8 mouse cellular contexts compared by ENCODE assay signal in the genomic region with DNA sequence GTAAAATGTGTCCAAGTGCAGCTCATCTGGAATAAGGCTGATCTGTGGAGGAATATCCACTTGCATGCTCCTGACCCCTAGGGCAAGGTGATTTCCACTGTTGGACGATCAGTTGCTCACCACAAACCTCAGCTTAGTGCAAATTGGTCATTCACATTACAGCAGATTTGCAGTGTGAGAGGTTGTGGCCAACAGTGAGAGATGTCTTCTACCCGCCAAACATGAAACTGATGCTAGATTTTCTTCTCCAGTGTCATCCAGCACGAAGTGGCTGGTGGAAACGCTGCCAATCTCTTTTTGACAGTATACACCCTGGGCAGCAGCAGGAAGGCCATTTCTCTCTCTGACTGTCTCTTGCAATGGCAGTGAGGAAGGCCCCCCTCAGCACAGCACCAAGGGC. TPM values are rescaled to one million over a fixed set of nuclear protein-coding genes. Genes with fewer than 3 reads are reported as not detected.
A peak's percentile ranks its signal among the peaks of the same experiment; 100 is the strongest.
DNase-seq lines count a peak whose midpoint lies in the region; ATAC-seq lines count a peak whose summit lies in the region.

No protein-coding gene starts in this region.

- intact Hi-C loops in heart, postnatal 10 days (cut with DNase I): loop anchor here (2.0 to 5.0 kb wide), 3 partner anchors 67 to 98 kb away; partner anchors contain the start of genes Dnaaf2, Gm49383 and Pole2

- no peak overlapping the region for H3K9ac ChIP-seq in lung, embryonic 15.5 days
- H3K9ac ChIP-seq in midbrain, embryonic 15.5 days: peak overlapping the region; percentile 86

- H3K27me3 ChIP-seq in lung, embryonic 15.5 days: no peaks in the 10 kb centered on the region
- H3K27me3 ChIP-seq in midbrain, embryonic 15.5 days (replicated peaks): no peaks in the 10 kb centered on the region

- H3K9me3 ChIP-seq in lung, embryonic 15.5 days: no peaks in the 10 kb centered on the region
- no peaks in the 10 kb centered on the region for H3K9me3 ChIP-seq in midbrain, embryonic 15.5 days

- no peak for DNase-seq in lung, postnatal 10 days
- peak; percentile 42 to 47 for DNase-seq in cerebellum, postnatal 25 days
- peak; percentile 13 to 15 for DNase-seq in heart, postnatal 10 days
- no peak for DNase-seq in layer of hippocampus, adult 18-20 months (ENCODE audit: low spot score in 2 of 2)
- no peak for DNase-seq in frontal cortex, postnatal 10 days (ENCODE audit: low spot score in 2 of 2)

- H3K4me1 ChIP-seq in lung, embryonic 15.5 days: peaks cover 29% of the 10 kb centered on the region
- H3K4me1 ChIP-seq in midbrain, embryonic 15.5 days: peaks cover 27% of the 10 kb centered on the region

- peaks cover 5% of the 10 kb centered on the region; the same call in 1 of the 2 replicates for H3K36me3 ChIP-seq in lung, embryonic 15.5 days
- 0 out of 2 replicates have a peak, but pooled peaks cover 10% of the 10 kb centered on the region for H3K36me3 ChIP-seq in midbrain, embryonic 15.5 days (replicated peaks)

- H3K4me3 ChIP-seq in lung, embryonic 15.5 days: peak overlapping the region; percentile 65; the same call in 1 of the 2 replicates
- peak overlapping the region; percentile 81 for H3K4me3 ChIP-seq in midbrain, embryonic 15.5 days

- H3K27ac ChIP-seq in lung, embryonic 15.5 days: peak overlapping the region; percentile 94; the same call in 1 of the 2 replicates
- peak overlapping the region; percentile 94 for H3K27ac ChIP-seq in midbrain, embryonic 15.5 days

- 82% methylated on average over 4 of the region's 4 CpGs for WGBS in lung, embryonic 15.5 days
- WGBS in midbrain, embryonic 15.5 days: 80% methylated on average over 4 of the region's 4 CpGs

- ATAC-seq in lung, embryonic 15.5 days (ENCODE audit: borderline replicate concordance, extremely low read depth, low FRiP score, low TSS enrichment): no peak
- no peak for ATAC-seq in midbrain, embryonic 15.5 days (replicated peaks)
- ATAC-seq in erythroid progenitor cell, adult 5-6 weeks (replicated peaks; ENCODE audit: low FRiP score, poor library complexity, severe bottlenecking): no peak

- peak overlapping the region; percentile 74 for H3K4me2 ChIP-seq in lung, embryonic 15.5 days
- peak overlapping the region; percentile 75 for H3K4me2 ChIP-seq in midbrain, embryonic 15.5 days

RNA-seq across cellular contexts. Expression of gene Klhdc2, which starts 0.8 kb away (rescaled TPM):
- 124 and 131 TPM in 2 replicates for polyA plus RNA-seq in lung, embryonic 15.5 days (2015; fragmentation: Nextera tagmentation; extraction: Ambion mirVana)
- 100 to 1,000 TPM in 1 of 2 experiments, 10 to 100 TPM in 1; 98.4 to 101 TPM for total RNA-seq in heart, postnatal 10 days (2021)
- polyA plus RNA-seq in midbrain, embryonic 15.5 days (2015; fragmentation: Nextera tagmentation; extraction: Ambion mirVana): 302 and 305 TPM in 2 replicates
- 100 to 1,000 TPM; 120 to 125 TPM for total RNA-seq in layer of hippocampus, adult 18-20 months (2021)
- total RNA-seq in erythroid progenitor cell, adult 5-6 weeks (2015; ENCODE audit: low replicate concordance): 68.7 and 75.7 TPM in 2 replicates
- 54.2 and 61.1 TPM in 2 replicates for total RNA-seq in erythroid progenitor cell, adult 5-6 weeks (2017; ENCODE audit: low replicate concordance)

RNA-seq across cellular contexts. Expression of gene Klhdc1, which starts 54.7 kb away (rescaled TPM):
- 5.9 and 6.8 TPM in 2 replicates for polyA plus RNA-seq in lung, embryonic 15.5 days (2015; fragmentation: Nextera tagmentation; extraction: Ambion mirVana)
- 10 to 100 TPM; 13.1 to 17.8 TPM for total RNA-seq in heart, postnatal 10 days (2021)
- polyA plus RNA-seq in midbrain, embryonic 15.5 days (2015; fragmentation: Nextera tagmentation; extraction: Ambion mirVana): 14.6 and 16.0 TPM in 2 replicates
- total RNA-seq in layer of hippocampus, adult 18-20 months (2021): 10 to 100 TPM; 18.8 to 19.4 TPM
- 1.7 TPM in 1 of 2 replicates, not detected in the other for total RNA-seq in erythroid progenitor cell, adult 5-6 weeks (2015; ENCODE audit: low replicate concordance)
- total RNA-seq in erythroid progenitor cell, adult 5-6 weeks (2017; ENCODE audit: low replicate concordance): 0.83 and 1.7 TPM in 2 replicates

Comparison
In these comparisons a context has a peak if more than half of its experiments do, and no peak if none do; other contexts are left out.
1. DNase-seq: peak in cerebellum, postnatal 25 days (2 of 2) and heart, postnatal 10 days (2 of 2); none in lung, postnatal 10 days (single experiment), layer of hippocampus, adult 18-20 months (0 of 2) and frontal cortex, postnatal 10 days (0 of 2).
2. RNA of gene Klhdc1, which starts 54.7 kb away (total RNA-seq): 18.8 to 19.4 TPM in layer of hippocampus, adult 18-20 months and 13.1 to 17.8 TPM in heart, postnatal 10 days; 0.83 to 1.7 TPM in erythroid progenitor cell, adult 5-6 weeks; every median in the first group is over 4 times any median in the second.